Mouse (Mus musculus): ENCODE measurements around the gene Tom1l2. TPM values are rescaled to one million over a fixed set of nuclear protein-coding genes. Genes with fewer than 3 reads are reported as not detected.

The Tom1l2 gene
- polyA plus RNA-seq, 1 experiment from 2014 or later = 18.0 TPM

DNA sequence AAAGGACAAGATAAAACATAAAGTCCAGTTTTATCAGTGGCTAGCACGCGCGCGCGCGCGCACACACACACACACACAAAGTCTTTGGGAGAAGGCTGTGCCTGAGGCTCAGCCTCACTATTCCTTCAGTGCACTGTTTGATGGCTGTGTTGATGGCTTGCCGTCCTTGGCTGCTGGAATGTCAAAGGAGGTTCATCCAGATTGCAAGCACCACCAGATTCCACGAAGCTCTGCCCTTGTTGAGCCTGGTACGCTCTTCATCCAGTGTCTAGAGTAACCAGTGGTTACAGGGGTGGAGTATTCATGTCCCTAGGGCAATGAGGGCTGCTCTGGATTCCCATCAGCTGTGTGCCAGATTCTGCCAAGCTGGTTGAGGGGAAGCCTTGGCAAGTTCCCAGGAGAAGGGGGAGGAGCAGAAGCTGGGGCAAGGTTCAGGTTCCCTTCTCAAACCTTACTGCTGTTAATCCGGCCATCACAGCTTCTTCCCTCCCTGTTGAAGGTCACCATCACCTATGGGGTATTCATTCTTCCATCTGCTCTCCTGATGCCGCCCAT, 170.5 kb downstream of the Tom1l2 start:
- WGBS = 93% methylated on average over 12 of the region's 12 CpGs
- H3K4me3 ChIP-seq = no peak overlapping the region
- no peak for DNase-seq (ENCODE audit: extremely low spot score, low spot score)
- peaks cover 11% of the 10 kb centered on the region; the same call in 1 of the 2 replicates for H3K27me3 ChIP-seq (ENCODE audit: poor library complexity, severe bottlenecking)
- peaks cover 82% of the 10 kb centered on the region for H3K4me1 ChIP-seq
- no peaks in the 10 kb centered on the region for H3K9me3 ChIP-seq
- H3K27ac ChIP-seq = peak overlapping the region; percentile 62
- H3K36me3 ChIP-seq (replicated peaks) = peaks cover 49% of the 10 kb centered on the region

DNA sequence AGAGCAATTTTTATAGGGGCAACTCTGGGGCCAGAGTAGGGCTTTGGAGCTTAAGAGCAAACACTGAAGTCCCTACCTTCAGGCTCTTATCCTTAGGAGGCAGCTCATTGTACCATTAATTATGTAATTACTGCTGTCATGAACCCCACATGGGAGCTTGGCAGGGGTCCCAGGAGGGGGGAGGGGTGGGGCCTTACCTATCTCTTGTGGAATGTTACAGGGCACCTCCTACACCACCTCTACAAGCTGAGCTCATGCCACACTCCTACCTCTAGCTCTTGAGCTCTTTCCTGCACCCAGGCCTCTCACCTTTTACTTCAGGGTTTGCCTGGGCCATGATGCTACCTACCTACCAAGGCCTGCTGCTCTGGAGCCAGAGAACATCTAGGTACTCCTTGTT, 174.2 kb downstream of the Tom1l2 start:
- H3K9me3 ChIP-seq = no peaks in the 10 kb centered on the region
- peaks cover 93% of the 10 kb centered on the region for H3K4me1 ChIP-seq
- peaks cover 16% of the 10 kb centered on the region for H3K27me3 ChIP-seq (ENCODE audit: poor library complexity, severe bottlenecking)
- no peak for DNase-seq (ENCODE audit: extremely low spot score, low spot score)
- no peak overlapping the region for H3K4me3 ChIP-seq
- peaks cover 29% of the 10 kb centered on the region for H3K36me3 ChIP-seq (replicated peaks)
- H3K27ac ChIP-seq = peak overlapping the region; percentile 86; the same call in 1 of the 2 replicates

DNA sequence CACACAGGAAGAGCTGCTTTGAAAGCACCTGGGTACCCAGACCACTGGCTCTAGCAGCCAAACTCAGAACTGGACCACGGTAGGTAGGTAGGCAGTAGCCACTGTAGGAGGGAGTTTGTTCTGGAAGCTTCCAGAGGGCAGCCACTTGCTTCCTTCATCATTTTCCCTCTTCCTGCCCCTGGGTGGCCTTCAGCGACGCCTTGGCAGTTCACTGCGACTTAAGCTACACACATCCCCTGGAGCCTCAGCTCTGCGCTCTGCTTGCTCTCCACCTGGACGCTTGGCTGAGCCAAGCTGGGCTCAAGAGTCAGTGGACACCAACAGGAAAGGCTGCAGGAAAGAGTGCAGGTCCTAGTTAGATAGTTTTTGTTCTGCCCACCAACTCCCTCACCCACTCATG, 174.7 kb downstream of the Tom1l2 start:
- WGBS = 54% methylated on average over 6 of the region's 6 CpGs
- Histone ChIP-seq H3K4me3 (peak overlapping the region; percentile 63), H3K36me3 (replicated peaks) (peaks cover 34% of the 10 kb centered on the region), H3K27ac (peak overlapping the region; percentile 86), H3K9me3 (no peaks in the 10 kb centered on the region), H3K27me3 (ENCODE audit: poor library complexity, severe bottlenecking) (peaks cover 16% of the 10 kb centered on the region), H3K4me1 (peaks cover 93% of the 10 kb centered on the region)
- DNase-seq (ENCODE audit: extremely low spot score, low spot score) = no peak

DNA sequence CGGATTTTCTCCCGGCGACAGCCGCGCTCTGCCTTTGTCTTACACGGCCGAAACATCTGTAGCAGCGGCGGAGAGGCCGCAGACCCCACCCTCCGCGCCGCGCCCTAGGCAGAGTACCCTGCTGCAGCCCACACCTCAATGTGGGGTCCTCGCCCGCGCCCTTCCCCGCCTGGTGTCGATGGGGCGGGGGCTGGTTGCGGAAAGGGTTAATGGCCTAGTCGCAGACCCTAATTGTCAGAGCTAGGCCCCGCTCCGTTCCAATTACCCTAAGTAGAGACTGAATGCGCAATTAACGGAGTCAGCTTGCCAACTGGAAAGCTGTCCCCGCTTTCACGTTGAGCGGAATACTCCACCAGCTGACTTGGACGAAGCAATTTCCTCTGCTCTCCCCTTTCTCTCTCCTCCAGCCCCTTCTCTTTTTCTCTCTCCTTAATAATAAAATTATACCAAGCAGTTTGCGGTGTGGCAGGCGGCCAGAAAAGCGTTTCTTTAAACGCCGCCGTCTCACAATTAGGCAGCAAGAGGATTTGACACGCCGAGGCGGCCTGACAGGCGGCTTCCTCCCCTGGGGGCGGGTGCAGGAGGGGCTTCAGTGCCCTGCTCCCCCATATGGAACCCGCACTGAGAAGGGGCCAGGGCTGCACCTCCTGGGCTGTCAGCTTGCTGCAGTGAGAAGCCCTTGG, 175.6 kb downstream of the Tom1l2 start:
- Histone ChIP-seq H3K27me3 (ENCODE audit: poor library complexity, severe bottlenecking) (peaks cover 16% of the 10 kb centered on the region), H3K4me3 (peak overlapping the region; percentile 63), H3K36me3 (replicated peaks) (peaks cover 35% of the 10 kb centered on the region), H3K4me1 (peaks cover 93% of the 10 kb centered on the region), H3K9me3 (no peaks in the 10 kb centered on the region), H3K27ac (peak overlapping the region; percentile 86)
- DNase-seq (ENCODE audit: extremely low spot score, low spot score) = peak; percentile 71
- under 1% methylated on average over 42 of the region's 42 CpGs for whole genome bisulfite sequencing

Small RNA genes lying within 50 kb of the gene (microRNA-seq; reads per million reads assigned to microRNA genes)
- not detected for gene Gm27711
- not detected for gene Mir6921
- gene Mir6922 = not detected

Other genes starting within 250 kb of the Tom1l2 start
- 24.7 and 25.3 TPM in 2 replicates for gene Rai1, start 247.9 kb downstream of the Tom1l2 start, polyA plus RNA-seq (2016; fragmentation: Nextera tagmentation; extraction: Ambion mirVana)
- 59.3 and 66.1 TPM in 2 replicates for gene Srebf1, start 130.3 kb downstream of the Tom1l2 start, polyA plus RNA-seq (2016; fragmentation: Nextera tagmentation; extraction: Ambion mirVana)
- 1.5 and 1.6 TPM in 2 replicates for gene Drc3, start 424 bp upstream of the Tom1l2 start, polyA plus RNA-seq (2016; fragmentation: Nextera tagmentation; extraction: Ambion mirVana)
- gene Gid4, start 64.2 kb upstream of the Tom1l2 start, polyA plus RNA-seq (2016; fragmentation: Nextera tagmentation; extraction: Ambion mirVana) = 29.5 and 33.5 TPM in 2 replicates
- gene Atpaf2, start 65.6 kb upstream of the Tom1l2 start, polyA plus RNA-seq (2016; fragmentation: Nextera tagmentation; extraction: Ambion mirVana) = 53.5 and 54.8 TPM in 2 replicates
- 129 and 130 TPM in 2 replicates for gene Drg2, start 101.7 kb upstream of the Tom1l2 start, polyA plus RNA-seq (2016; fragmentation: Nextera tagmentation; extraction: Ambion mirVana)
- gene Myo15, start 116.4 kb upstream of the Tom1l2 start, polyA plus RNA-seq (2016; fragmentation: Nextera tagmentation; extraction: Ambion mirVana) = 0.02 and 0.10 TPM in 2 replicates
- gene Alkbh5, start 183.5 kb upstream of the Tom1l2 start, polyA plus RNA-seq (2016; fragmentation: Nextera tagmentation; extraction: Ambion mirVana) = 32.3 and 39.9 TPM in 2 replicates

Measured in forebrain, embryonic 10.5 days (tissue).